Mouse (Mus musculus) cortical plate, adult 2 months (tissue): ENCODE results near the gene Smim24.

Source experiments
- CTCF ChIP-seq: fragments of 200-500 bp; IDR thresholded peaks from 2 replicates; pipeline ENCODE4 v1.5.1; 2011; ENCODE audit warnings: mild to moderate bottlenecking, control low read depth, low read length; ENCODE audit not compliant: insufficient read depth; ENCODE audit errors: extremely low read depth
- POLR2A ChIP-seq: fragments of 200-500 bp; IDR thresholded peaks from 2 replicates; pipeline ENCODE4 v1.6.1; 2011; ENCODE audit warnings: mild to moderate bottlenecking, low read length, control low read depth; ENCODE audit not compliant: insufficient read depth; ENCODE audit errors: extremely low read depth

- TF ChIP-seq CTCF (no peak), POLR2A (0 out of 2 replicates have a peak, but pooled peaks have one; percentile 42)
Measured at GRCm38 (mm10) chr10:81429605-81430061, 36.8 kb downstream of the Smim24 start.
